Mouse (Mus musculus) spleen, adult 2 months (tissue): ENCODE data around the gene Stt3b. TPM values are rescaled to one million over a fixed set of nuclear protein-coding genes. Genes with fewer than 3 reads are reported as not detected.

ENCODE experiments used
- DNase-seq, 2 experiments: peaks; one replicate each; pipeline versions ENCODE4 v3.0.0 to v3.0.0-alpha.2; 2012 to 2021; ENCODE audit warnings: low spot score in 2 of 2, low read depth in 1 of 2
- H3K27ac ChIP-seq: fragments of 200-500 bp; 2 replicates; pipeline ENCODE4 v1.5.1; 2012; ENCODE audit warnings: low read length, inconsistent platforms; ENCODE audit not compliant: insufficient read depth
- H3K27me3 ChIP-seq: fragments of 200-500 bp; 2 replicates; pipeline ENCODE4 v1.6.1; 2012; ENCODE audit warnings: mild to moderate bottlenecking, moderate library complexity, low read length, inconsistent platforms; ENCODE audit not compliant: control insufficient read depth, insufficient read depth
- H3K36me3 ChIP-seq: fragments of 200-500 bp; 2 replicates; pipeline ENCODE4 v1.6.1; 2012; ENCODE audit warnings: mild to moderate bottlenecking, low read length, inconsistent platforms; ENCODE audit not compliant: control insufficient read depth, insufficient read depth
- H3K4me1 ChIP-seq: fragments of 200-500 bp; 2 replicates; pipeline ENCODE4 v1.6.1; 2011; ENCODE audit warnings: inconsistent platforms; ENCODE audit not compliant: control insufficient read depth, insufficient read depth, insufficient read length
- H3K4me3 ChIP-seq: fragments of 200-500 bp; 2 replicates; pipeline ENCODE4 v1.5.1; 2011; ENCODE audit warnings: mild to moderate bottlenecking, inconsistent platforms; ENCODE audit not compliant: insufficient read depth, insufficient read length; ENCODE audit errors: extremely low read depth
- CTCF ChIP-seq: fragments of 200-500 bp; IDR thresholded peaks from 2 replicates; pipeline ENCODE4 v1.5.1; 2011; ENCODE audit warnings: mild to moderate bottlenecking, inconsistent platforms; ENCODE audit not compliant: insufficient read depth, insufficient read length, insufficient replicate concordance; ENCODE audit errors: extremely low read depth
- POLR2A ChIP-seq: fragments of 200-500 bp; IDR thresholded peaks from 2 replicates; pipeline ENCODE4 v1.6.1; 2011; ENCODE audit warnings: low read depth, low read length, inconsistent platforms
- whole genome bisulfite sequencing: fragments of 180-500 bp; shearing (Covaris S2); methylation state at CpG from one replicate; pipeline ENCODE4 v1.1.7; 2018; 5-methylcytosine and 5-hydroxymethylcytosine counted together
- polyA plus RNA-seq: library from polyadenylated mRNA; depleted of rRNA; stranded (reverse); fragments of >200 nt; gene quantifications from 2 replicates; pipeline ENCODE4 v1.2.3, GENCODE M21; 2012

Stt3b gene
- polyA plus RNA-seq, 1 experiment, result 33.5 TPM

DNA sequence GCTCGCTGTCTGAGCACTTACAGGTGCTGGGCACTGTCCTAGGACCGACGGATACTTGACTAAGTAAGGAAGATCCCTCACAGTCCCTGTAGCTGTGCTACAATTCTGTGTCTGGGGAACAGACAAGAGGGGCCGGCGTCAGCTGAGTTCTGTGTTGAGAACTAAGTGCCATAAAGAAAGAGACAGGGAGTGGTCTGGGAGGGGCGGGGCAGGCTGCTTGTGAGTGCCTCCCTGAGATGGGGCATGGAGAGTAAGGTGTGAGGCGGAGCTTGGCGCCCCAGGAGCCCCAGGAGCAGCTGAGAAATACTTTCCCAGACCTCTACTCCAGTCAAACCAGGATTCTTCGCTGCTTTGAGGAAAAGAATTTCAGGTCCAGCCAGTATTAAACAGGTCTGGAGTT lies 92.2 kb downstream of the Stt3b start:
- Histone ChIP-seq H3K27ac (no peak overlapping the region), H3K36me3 (no peaks in the 10 kb centered on the region), H3K27me3 (no peaks in the 10 kb centered on the region), H3K4me3 (no peak overlapping the region), H3K4me1 (peaks cover 3% of the 10 kb centered on the region; the same call in 1 of the 2 replicates)
- no peak for DNase-seq
- no peak for TF ChIP-seq CTCF
- TF ChIP-seq POLR2A, result no peak
- WGBS, result 78% methylated on average over 9 of the region's 9 CpGs

- DNase-seq, result no peak
- WGBS, result 85% methylated on average over 21 of the region's 21 CpGs
Observed at GRCm38 (mm10) chr9:115215830-115216701, 94.2 kb downstream of the Stt3b start.

DNA sequence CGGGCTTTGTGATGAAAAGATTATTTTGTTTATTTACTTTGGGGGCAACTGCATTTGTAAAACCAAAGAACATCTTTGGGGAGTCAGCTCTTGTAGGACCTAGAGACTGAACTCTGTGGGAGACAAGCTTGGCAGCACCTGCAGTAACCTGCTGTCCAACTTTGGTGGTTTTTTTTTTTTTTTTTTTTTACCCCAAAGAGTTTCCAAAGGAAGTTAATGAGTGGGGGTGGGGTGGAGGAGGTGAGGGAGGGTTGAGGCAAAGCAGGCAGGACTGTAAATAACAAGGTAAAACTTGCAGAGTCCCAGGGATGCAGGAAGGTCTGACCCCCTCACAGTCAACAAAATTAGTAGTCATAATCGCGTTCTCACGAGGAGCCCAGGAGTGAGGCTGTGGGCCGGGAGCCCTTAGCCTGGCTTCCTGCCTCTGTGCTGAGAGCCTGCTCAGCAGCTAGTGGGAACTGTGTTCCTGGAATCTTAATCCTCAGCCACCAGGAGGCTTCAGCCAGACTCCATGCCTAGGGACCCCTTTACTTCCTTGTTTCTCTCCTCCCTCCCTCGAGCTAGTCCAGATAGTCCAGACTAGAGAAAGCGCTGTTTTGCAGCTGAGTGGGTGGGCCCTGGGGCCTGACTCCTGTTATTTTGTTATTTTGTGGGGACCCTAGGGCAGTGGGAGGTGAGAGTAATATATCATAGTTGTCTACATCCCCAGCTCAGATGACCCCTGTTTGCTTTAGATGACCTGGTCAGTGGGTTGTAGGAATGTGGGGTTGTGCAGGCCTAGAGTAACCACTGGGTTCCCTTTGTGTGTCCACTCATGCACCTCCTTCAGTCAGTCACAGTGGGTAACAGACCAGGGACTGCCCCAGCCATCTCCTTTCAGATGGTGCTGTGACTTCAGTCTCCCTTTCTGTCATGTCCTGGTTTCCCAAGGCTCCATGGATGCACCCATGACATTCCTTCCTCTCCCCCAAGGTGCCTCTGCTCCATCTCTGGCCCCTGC lies 95.3 kb downstream of the Stt3b start:
- Histone ChIP-seq H3K27me3 (no peaks in the 10 kb centered on the region), H3K36me3 (no peaks in the 10 kb centered on the region), H3K4me3 (no peak overlapping the region), H3K4me1 (peaks cover 3% of the 10 kb centered on the region; the same call in 1 of the 2 replicates), H3K27ac (no peak overlapping the region)
- WGBS, result 38% methylated on average over 7 of the region's 7 CpGs
- DNase-seq, result no peak
- TF ChIP-seq POLR2A (no peak), CTCF (no peak)

More at GRCm38 (mm10) chr9:115215830-115216701, 94.2 kb downstream of the Stt3b start:
- TF ChIP-seq POLR2A (no peak), CTCF (no peak)
- H3K27ac ChIP-seq, result no peak overlapping the region
- no peak overlapping the region for H3K4me3 ChIP-seq
- peaks cover 3% of the 10 kb centered on the region; the same call in 1 of the 2 replicates for H3K4me1 ChIP-seq
- no peaks in the 10 kb centered on the region for H3K36me3 ChIP-seq
- H3K27me3 ChIP-seq, result no peaks in the 10 kb centered on the region

- Histone ChIP-seq H3K27ac (no peak overlapping the region), H3K4me3 (no peak overlapping the region), H3K36me3 (no peaks in the 10 kb centered on the region), H3K4me1 (peaks cover 3% of the 10 kb centered on the region; the same call in 1 of the 2 replicates), H3K27me3 (no peaks in the 10 kb centered on the region)
- DNase-seq, result no peak
- TF ChIP-seq CTCF (no peak), POLR2A (no peak)
- WGBS, result 86% methylated on average over 5 of the region's 5 CpGs
Observed at GRCm38 (mm10) chr9:115213755-115214264, 96.4 kb downstream of the Stt3b start.

- H3K36me3 ChIP-seq, result no peaks in the 10 kb centered on the region
- peaks cover 4% of the 10 kb centered on the region for H3K4me1 ChIP-seq
- no peak overlapping the region for H3K27ac ChIP-seq
- 75% methylated on average over 12 of the region's 12 CpGs for WGBS
- H3K27me3 ChIP-seq, result no peaks in the 10 kb centered on the region
- DNase-seq, result no peak
- no peak overlapping the region for H3K4me3 ChIP-seq
- TF ChIP-seq POLR2A (no peak), CTCF (no peak)
Observed at GRCm38 (mm10) chr9:115210535-115210934, 99.7 kb downstream of the Stt3b start.

DNA sequence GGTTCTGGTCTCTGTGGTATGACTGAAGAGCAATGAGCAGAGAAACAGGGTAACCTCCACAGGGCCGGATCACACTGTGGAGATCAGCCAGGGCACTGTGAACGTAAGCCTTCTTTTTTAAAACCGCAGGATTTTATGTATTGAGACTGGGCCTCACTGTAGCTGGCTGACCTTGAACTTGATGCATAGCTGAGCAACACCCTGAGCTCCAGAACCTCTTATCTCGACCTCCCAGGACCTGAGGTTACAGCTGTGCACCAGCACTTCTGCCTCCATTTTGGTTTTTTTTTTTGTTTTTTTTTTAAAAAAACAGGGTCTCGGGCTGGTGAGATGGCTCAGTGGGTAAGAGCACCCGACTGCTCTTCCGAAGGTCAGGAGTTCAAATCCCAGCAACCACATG lies 100.5 kb downstream of the Stt3b start:
- 77% methylated on average over 7 of the region's 7 CpGs for WGBS
- peaks cover 3% of the 10 kb centered on the region for H3K4me1 ChIP-seq
- TF ChIP-seq POLR2A, result no peak
- no peak overlapping the region for H3K27ac ChIP-seq
- no peaks in the 10 kb centered on the region for H3K27me3 ChIP-seq
- no peaks in the 10 kb centered on the region for H3K36me3 ChIP-seq
- no peak overlapping the region for H3K4me3 ChIP-seq
- DNase-seq, result no peak
